Mouse (Mus musculus): ENCODE results near the gene Trim16. TPM values are rescaled to one million over a fixed set of nuclear protein-coding genes. Genes with fewer than 3 reads are reported as not detected.

Gene Trim16
- polyA plus RNA-seq, 1 experiment from 2014 or later, result 0.83 TPM

Other genes with a start within 250 kb of the Trim16 start
- 5.0 and 5.7 TPM in 2 replicates for gene Trpv2, start 245.7 kb upstream of the Trim16 start, polyA plus RNA-seq (2015; fragmentation: Nextera tagmentation; extraction: Ambion mirVana)
- gene Lrrc75a, start 171.7 kb upstream of the Trim16 start, polyA plus RNA-seq (2015; fragmentation: Nextera tagmentation; extraction: Ambion mirVana), result 0.72 and 1.0 TPM in 2 replicates
- gene Mmgt2, start 171.6 kb upstream of the Trim16 start, polyA plus RNA-seq (2015; fragmentation: Nextera tagmentation; extraction: Ambion mirVana), result 6.9 and 9.0 TPM in 2 replicates
- gene Zfp287, start 88.3 kb upstream of the Trim16 start, polyA plus RNA-seq (2015; fragmentation: Nextera tagmentation; extraction: Ambion mirVana), result 0.60 and 0.68 TPM in 2 replicates
- not detected in 2 replicates for gene Gm10428, start 67.1 kb upstream of the Trim16 start, polyA plus RNA-seq (2015; fragmentation: Nextera tagmentation; extraction: Ambion mirVana)
- 0.66 and 1.0 TPM in 2 replicates for gene Zfp286, start 30.8 kb upstream of the Trim16 start, polyA plus RNA-seq (2015; fragmentation: Nextera tagmentation; extraction: Ambion mirVana)
- 0.09 and 0.18 TPM in 2 replicates for gene Fbxw10, start 26.8 kb downstream of the Trim16 start, polyA plus RNA-seq (2015; fragmentation: Nextera tagmentation; extraction: Ambion mirVana)
- gene Tvp23b, start 59.2 kb downstream of the Trim16 start, polyA plus RNA-seq (2015; fragmentation: Nextera tagmentation; extraction: Ambion mirVana), result 26.1 and 29.7 TPM in 2 replicates
- gene Cdrt4, start 131.0 kb downstream of the Trim16 start, polyA plus RNA-seq (2015; fragmentation: Nextera tagmentation; extraction: Ambion mirVana), result not detected in 2 replicates
- gene Tekt3, start 241.4 kb downstream of the Trim16 start, polyA plus RNA-seq (2015; fragmentation: Nextera tagmentation; extraction: Ambion mirVana), result not detected in 2 replicates

Data from liver, embryonic 16.5 days (tissue).